In the genomic region with DNA sequence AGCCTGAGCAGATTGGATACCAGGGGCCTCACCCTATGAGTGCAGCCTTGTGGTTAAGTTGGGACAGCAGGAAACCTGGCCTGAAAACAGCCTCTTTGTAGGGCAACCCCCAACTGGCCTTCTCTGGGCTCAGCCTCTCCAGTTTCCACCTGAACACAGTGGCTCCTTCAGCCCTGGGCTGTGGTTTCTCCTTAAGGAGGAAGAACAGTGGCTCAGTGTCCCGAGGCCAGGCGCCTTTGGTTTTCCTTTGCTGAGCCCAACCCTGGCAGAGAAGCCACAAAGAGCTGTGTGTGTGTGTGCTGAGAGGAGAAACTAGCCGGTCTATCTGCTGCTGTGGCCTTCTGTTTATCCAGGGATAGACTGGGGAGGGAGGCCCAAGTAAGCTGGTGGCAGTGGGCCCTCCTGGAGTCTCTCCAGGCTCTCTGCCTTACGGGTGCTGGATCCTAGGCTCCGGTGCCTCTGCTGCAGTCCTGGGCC, we compare ENCODE assay signal across 10 mouse cellular contexts. TPM values are rescaled to one million over a fixed set of nuclear protein-coding genes. Genes with fewer than 3 reads are reported as not detected.
A peak's percentile ranks its signal among the peaks of the same experiment; 100 is the strongest.
DNase-seq lines count a peak whose midpoint lies in the region; ATAC-seq and TF ChIP-seq lines count a peak whose summit lies in the region.
"Had no signal": no experiment of that assay in that cellular context is flagged by ENCODE, and none has a peak within 500 bp of the region (broad histone marks: within the 10 kb centered on the region; RNA-seq: fewer than 3 reads in every experiment).

No protein-coding gene starts in this region.

- H3K4me2 ChIP-seq in hindbrain, embryonic 15.5 days, result no peak overlapping the region
- H3K4me2 ChIP-seq in stomach, embryonic 16.5 days (ENCODE audit: low read depth, low read length), result no peak overlapping the region

- no peak overlapping the region for H3K4me3 ChIP-seq in gastrocnemius, adult 2 months
- H3K4me3 ChIP-seq in hindbrain, embryonic 15.5 days, result no peak overlapping the region
- no peak overlapping the region for H3K4me3 ChIP-seq in stomach, embryonic 16.5 days (replicated peaks; ENCODE audit: low read length)
- H3K4me3 ChIP-seq: myocyte had no signal

- no peaks in the 10 kb centered on the region for H3K36me3 ChIP-seq in hindbrain, embryonic 15.5 days
- no peaks in the 10 kb centered on the region for H3K36me3 ChIP-seq in stomach, embryonic 16.5 days (ENCODE audit: control insufficient read depth, insufficient read depth, low read length)

- intact Hi-C loops in gastrocnemius, adult 2 months (cut with DNase I), result no loop called here

- no peak for TF ChIP-seq CTCF in gastrocnemius, adult 2 months (IDR thresholded peaks at IDR 0.05)

- H3K27ac ChIP-seq in gastrocnemius, adult 2 months, result peak overlapping the region; percentile 59
- peak overlapping the region; percentile 60; the same call in 1 of the 2 replicates for H3K27ac ChIP-seq in hindbrain, embryonic 15.5 days (replicated peaks)
- H3K27ac ChIP-seq in stomach, embryonic 16.5 days (ENCODE audit: low read length), result peak overlapping the region; percentile 23; the same call in 1 of the 2 replicates

- no peaks in the 10 kb centered on the region for H3K9me3 ChIP-seq in hindbrain, embryonic 15.5 days
- H3K9me3 ChIP-seq in stomach, embryonic 16.5 days (replicated peaks; ENCODE audit: control insufficient read depth, low read length), result no peaks in the 10 kb centered on the region

- no peak overlapping the region for H3K9ac ChIP-seq in hindbrain, embryonic 15.5 days
- H3K9ac ChIP-seq in stomach, embryonic 16.5 days (ENCODE audit: low read length), result peak overlapping the region; percentile 38; the same call in 1 of the 2 replicates

- 54% methylated on average over 5 of the region's 5 CpGs for WGBS in hindbrain, embryonic 15.5 days
- WGBS in stomach, embryonic 16.5 days, result 46% methylated on average over 5 of the region's 5 CpGs

- H3K4me1 ChIP-seq in hindbrain, embryonic 15.5 days (replicated peaks), result peaks cover 41% of the 10 kb centered on the region
- peaks cover 28% of the 10 kb centered on the region for H3K4me1 ChIP-seq in stomach, embryonic 16.5 days (ENCODE audit: control insufficient read depth, insufficient read depth, low read length)

- DNase-seq in gastrocnemius, adult 2 months, result peak; percentile 48
- no peak for DNase-seq in gastrocnemius, postnatal 4 days (ENCODE audit: low spot score in 2 of 2)
- peak; percentile 40 for DNase-seq in right cerebral cortex, postnatal 14 days
- no peak for DNase-seq in right cerebral cortex, postnatal 36 days (ENCODE audit: low spot score in 2 of 2)
- no peak for DNase-seq in natural killer cell, adult 2 months (ENCODE audit: low spot score in 2 of 2)
- DNase-seq in B cell, adult 2 months, result no peak
- DNase-seq: kidney, adult 18-20 months had no signal

- H3K27me3 ChIP-seq in hindbrain, embryonic 15.5 days, result no peaks in the 10 kb centered on the region
- no peaks in the 10 kb centered on the region for H3K27me3 ChIP-seq in stomach, embryonic 16.5 days (ENCODE audit: control insufficient read depth, insufficient read depth, low read length)

- peak; percentile 15; the same call in 1 of the 2 replicates for ATAC-seq in hindbrain, embryonic 15.5 days (ENCODE audit: low FRiP score, low read depth)
- ATAC-seq in stomach, embryonic 16.5 days (ENCODE audit: insufficient read depth, low FRiP score), result peak; percentile 12; the same call in 1 of the 2 replicates

RNA-seq across cellular contexts. Expression of a gene that starts 59.4 kb away (rescaled TPM):
- under 1 TPM; 0.20 to 0.67 TPM for total RNA-seq in gastrocnemius, adult 2 months (2021)
- under 1 TPM; 0.83 to 0.86 TPM for total RNA-seq in gastrocnemius, postnatal 4 days (2021)
- polyA plus RNA-seq in hindbrain, embryonic 15.5 days (2015; fragmentation: Nextera tagmentation; extraction: Ambion mirVana), result 24.7 and 28.9 TPM in 2 replicates
- 2.0 and 2.2 TPM in 2 replicates for polyA plus RNA-seq in stomach, embryonic 16.5 days (2015; fragmentation: Nextera tagmentation; extraction: Ambion mirVana)

Comparison
In these comparisons a context has a peak if more than half of its experiments do, and no peak if none do; other contexts are left out.
1. DNase-seq: peak in gastrocnemius, adult 2 months (single experiment) and right cerebral cortex, postnatal 14 days (single experiment); none in gastrocnemius, postnatal 4 days (0 of 2), right cerebral cortex, postnatal 36 days (0 of 2), natural killer cell, adult 2 months (0 of 2) and B cell, adult 2 months (0 of 2).
2. Peak in every context shown above with its lines, with median percentiles within 50 percentile points of each other: H3K27ac ChIP-seq.